Mouse (Mus musculus) heart, postnatal 25 days (tissue): ENCODE results near the gene Hnrnpa3. TPM values are rescaled to one million over a fixed set of nuclear protein-coding genes. Genes with fewer than 3 reads are reported as not detected.
A peak's percentile ranks its signal among the peaks of the same experiment; 100 is the strongest.

Experiments used
- DNase-seq: peaks from one replicate; pipeline ENCODE4 v3.0.0; 2022; ENCODE audit warnings: low spot score
- intact Hi-C: fragments of 180-260 bp; cut with DNase I; formaldehyde crosslinking; loops from one replicate; pipeline ENCODE4 v1.15.1; 2025
- total RNA-seq, 2 experiments: library from RNA; stranded (reverse); gene quantifications; 2 replicates each; pipeline ENCODE4 v1.2.3; 2021

Hnrnpa3 gene
- total RNA-seq, 2 experiments from 2014 or later = 159 to 193 TPM

GRCm38 (mm10) chr2:75696371-75696770 lies 37.3 kb downstream of the Hnrnpa3 start:
- no peak for DNase-seq
- intact Hi-C loops = loop anchor here (2.0 kb wide), 1 partner anchor 84 kb away; no protein-coding TSS in a partner anchor

GRCm38 (mm10) chr2:75697222-75697621 lies 38.2 kb downstream of the Hnrnpa3 start:
- no peak for DNase-seq
- intact Hi-C loops = loop anchor here (2.0 kb wide), 1 partner anchor 84 kb away; no protein-coding TSS in a partner anchor

DNA sequence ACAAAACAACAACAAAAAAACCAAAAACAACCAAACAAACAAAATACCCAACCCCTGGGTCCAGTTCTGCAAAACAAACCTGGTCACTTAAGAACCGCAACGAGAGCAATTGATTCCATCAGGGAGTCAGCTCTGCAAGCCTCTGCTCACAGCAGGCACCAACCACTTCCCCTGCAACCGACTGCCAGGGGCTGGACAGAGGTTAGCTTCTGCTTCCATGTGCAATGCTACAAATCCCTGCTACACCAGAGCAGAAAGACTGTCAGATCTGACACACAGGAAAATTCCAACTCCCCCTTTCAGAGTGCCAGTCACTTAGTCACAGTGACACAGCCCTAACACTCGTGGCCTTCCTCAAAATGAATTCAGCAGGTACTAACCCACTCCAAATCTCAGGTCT lies 38.9 kb downstream of the Hnrnpa3 start:
- no peak for DNase-seq
- intact Hi-C loops = loop anchor here (2.0 kb wide), 1 partner anchor 13 kb away; no protein-coding TSS in a partner anchor

GRCm38 (mm10) chr2:75698874-75699273 lies 39.8 kb downstream of the Hnrnpa3 start:
- no peak for DNase-seq
- intact Hi-C loops = loop anchor here (2.0 kb wide), 1 partner anchor 14 kb away; no protein-coding TSS in a partner anchor

DNA sequence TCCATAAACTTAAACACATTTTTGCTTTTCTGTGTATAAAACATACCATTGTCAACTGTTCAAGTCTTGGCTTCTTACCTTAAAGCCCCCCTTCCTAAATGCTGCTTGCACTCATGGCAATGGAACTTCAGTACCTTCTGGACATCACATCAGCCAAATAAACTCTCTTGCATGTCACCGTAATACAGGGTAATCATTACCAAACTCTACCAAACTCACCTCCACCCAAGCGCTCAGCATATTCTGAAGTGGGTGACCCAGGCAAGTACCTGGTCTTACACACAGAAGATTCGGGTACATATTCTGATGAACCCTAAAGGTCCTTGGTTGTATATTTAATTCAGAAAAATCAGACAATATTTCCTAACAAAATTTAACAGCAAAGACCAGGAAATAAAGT lies 41.5 kb downstream of the Hnrnpa3 start:
- intact Hi-C loops = no loop called here

GRCm38 (mm10) chr2:75701207-75701606 lies 42.1 kb downstream of the Hnrnpa3 start:
- intact Hi-C loops = no loop called here
- no peak for DNase-seq

More for the DNA sequence above, 41.5 kb downstream of the Hnrnpa3 start:
- no peak for DNase-seq

- no peak for DNase-seq
- intact Hi-C loops = loop anchor here (2.0 kb wide), 1 partner anchor 91 kb away; no protein-coding TSS in a partner anchor
These were observed 42.9 kb downstream of the Hnrnpa3 start for GRCm38 (mm10) chr2:75701822-75702587.

GRCm38 (mm10) chr2:75702588-75702976 lies 43.5 kb downstream of the Hnrnpa3 start:
- intact Hi-C loops = loop anchor here (2.0 kb wide), 1 partner anchor 92 kb away; no protein-coding TSS in a partner anchor

GRCm38 (mm10) chr2:75703375-75704181 lies 44.5 kb downstream of the Hnrnpa3 start:
- peak; percentile 89 for DNase-seq
- intact Hi-C loops = loop anchor here (2.0 kb wide), 3 partner anchors 45 to 93 kb away; partner anchors contain the start of gene Hnrnpa3

More at GRCm38 (mm10) chr2:75702588-75702976, 43.5 kb downstream of the Hnrnpa3 start:
- no peak for DNase-seq

DNA sequence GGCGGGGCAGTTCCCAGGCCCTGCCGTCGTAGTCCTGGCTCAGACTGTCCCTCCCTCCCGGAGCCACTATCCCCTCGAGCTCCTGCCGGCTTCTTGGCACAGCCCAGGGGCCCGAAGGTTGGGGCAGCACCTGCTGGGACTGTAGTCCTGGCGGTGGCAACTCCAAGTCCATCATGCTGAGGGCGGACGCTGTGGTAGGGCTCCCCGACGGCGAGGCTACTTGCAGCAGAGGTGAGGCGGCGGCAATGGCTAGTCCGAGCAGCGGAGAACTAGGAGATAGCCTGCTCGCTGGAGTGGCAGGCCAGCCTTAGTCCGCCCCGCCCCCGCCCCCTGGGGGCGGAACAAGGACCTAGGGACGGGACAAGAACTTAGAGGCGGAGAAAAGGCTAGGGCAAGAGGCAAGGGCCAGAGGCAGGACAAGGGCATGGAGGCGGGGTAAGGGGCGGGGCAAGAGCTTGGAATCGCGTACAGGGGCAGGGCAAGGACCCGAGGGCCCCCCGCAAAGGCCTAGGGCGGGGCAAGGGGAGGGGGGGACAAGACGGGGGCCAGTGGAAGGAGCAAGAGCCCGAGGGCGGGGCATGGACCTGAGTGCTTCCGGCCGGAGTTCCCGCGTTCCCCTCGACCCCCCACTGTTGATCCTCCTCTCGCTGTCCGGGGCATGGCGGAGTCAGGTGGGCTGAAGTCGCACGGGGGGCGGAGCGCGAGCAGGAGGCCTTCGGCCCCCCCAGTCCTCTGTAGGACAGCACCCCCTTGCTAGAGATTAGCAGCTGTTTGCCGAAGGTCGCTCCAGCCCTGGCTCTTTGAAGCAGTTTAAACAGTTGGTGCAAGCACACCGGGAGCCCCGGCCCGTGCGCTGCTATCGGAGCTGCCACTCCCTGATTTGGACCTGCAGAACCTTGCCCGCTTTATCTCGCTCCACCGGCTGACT lies 45.4 kb downstream of the Hnrnpa3 start, which contains the start of gene Nfe2l2:
Gene Nfe2l2, minus strand, starts transcription at position 408 of the 928 bp plus-strand sequence.
- intact Hi-C loops = loop anchor here (2.0 kb wide), 2 partner anchors 46 to 76 kb away; partner anchors contain the start of gene Hnrnpa3
- peak; percentile 98 for DNase-seq

DNA sequence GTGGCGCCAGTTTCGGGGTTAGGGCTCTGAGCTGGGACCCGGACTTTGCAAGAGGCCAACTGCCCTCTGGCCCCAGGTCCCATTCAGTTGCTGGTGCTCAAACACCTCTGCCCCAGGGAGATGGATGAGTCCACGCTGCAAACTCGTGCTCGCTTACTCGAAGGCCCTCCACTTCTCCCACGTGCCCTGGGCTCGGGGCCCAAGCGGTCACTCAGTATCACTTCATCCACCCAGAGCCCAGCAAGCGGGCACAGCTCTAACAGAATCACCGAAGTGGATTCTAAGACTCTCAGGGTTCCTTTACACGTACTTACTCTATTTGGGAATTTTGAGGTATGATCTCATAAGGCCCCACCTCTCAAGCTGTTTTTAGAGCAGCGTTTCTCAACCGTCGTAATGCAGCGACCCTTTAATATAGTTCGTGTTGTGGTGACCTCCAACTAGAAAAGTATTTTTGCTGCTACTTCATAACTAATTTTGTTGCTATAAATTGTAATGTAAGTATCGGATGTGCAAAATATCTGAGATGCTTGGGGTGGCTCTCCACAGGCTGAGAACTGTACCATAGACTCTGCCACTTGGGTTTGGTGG lies 46.2 kb downstream of the Hnrnpa3 start:
- intact Hi-C loops = loop anchor here (2.0 kb wide), 2 partner anchors 46 to 76 kb away; partner anchors contain the start of gene Hnrnpa3
- no peak for DNase-seq

DNA sequence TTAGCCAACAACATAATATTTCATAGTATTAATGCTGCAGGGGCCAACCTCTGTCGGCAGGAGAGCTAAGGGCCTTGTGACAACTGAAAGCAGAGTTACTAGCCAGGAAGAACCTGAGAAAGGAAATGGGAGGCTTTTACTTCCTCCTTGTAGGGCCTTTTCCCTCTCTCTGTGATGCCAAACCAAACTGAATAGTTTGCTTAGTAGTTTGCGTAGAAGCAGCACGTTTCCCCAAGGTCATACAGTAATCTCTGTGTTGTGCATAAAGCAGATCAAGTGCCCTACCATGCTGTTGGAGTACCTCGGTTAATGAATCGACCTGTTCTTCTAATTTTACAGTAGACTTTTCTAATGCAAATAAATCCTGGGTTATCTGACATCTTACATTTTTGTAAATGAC lies 47.4 kb downstream of the Hnrnpa3 start:
- intact Hi-C loops = no loop called here
- no peak for DNase-seq

GRCm38 (mm10) chr2:75707420-75707819 lies 48.4 kb downstream of the Hnrnpa3 start:
- DNase-seq = no peak
- intact Hi-C loops = no loop called here

DNA sequence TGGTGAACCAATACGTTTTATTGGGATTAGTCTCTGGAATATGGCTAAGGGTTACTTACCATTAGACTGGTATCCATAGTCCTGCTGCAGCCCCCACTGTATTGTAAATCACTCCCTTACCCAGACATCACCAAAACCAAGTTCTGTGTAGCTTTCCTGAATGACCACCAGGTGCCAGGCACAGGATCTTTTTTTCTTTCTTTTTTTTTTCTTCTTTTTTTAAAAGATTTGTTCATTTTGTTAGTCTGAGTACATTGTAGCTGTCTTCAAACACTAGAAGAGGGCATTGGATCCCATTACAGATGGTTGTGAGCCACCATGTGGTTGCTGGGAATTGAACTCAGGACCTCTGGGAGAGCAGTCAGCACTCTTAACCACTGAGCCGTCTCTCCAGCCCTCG lies 54.0 kb downstream of the Hnrnpa3 start:
- intact Hi-C loops = no loop called here
- DNase-seq = no peak

- intact Hi-C loops = no loop called here
- DNase-seq = no peak
These were observed 55.7 kb downstream of the Hnrnpa3 start for GRCm38 (mm10) chr2:75714766-75715165.

GRCm38 (mm10) chr2:75716046-75717016 lies 57.3 kb downstream of the Hnrnpa3 start:
- intact Hi-C loops = no loop called here
- no peak for DNase-seq
